Mouse (Mus musculus): Measurements from ENCODE around the gene Acp2. TPM values are rescaled to one million over a fixed set of nuclear protein-coding genes. Genes with fewer than 3 reads are reported as not detected.

Gene Acp2
- total RNA-seq (2014; fragmentation: Nextera tagmentation), result 19.5 and 21.1 TPM in 2 replicates
- total RNA-seq (2017), result 9.6 and 17.2 TPM in 2 replicates
- 4.0 and 5.3 TPM in 2 replicates for polyA plus RNA-seq (2012)

- H3K4me1 ChIP-seq (ENCODE audit: insufficient read depth, low read depth, low read length), result peaks cover 22% of the 10 kb centered on the region
- no peak for TF ChIP-seq POLR2AphosphoS5 (IDR thresholded peaks at IDR 0.05; ENCODE audit: insufficient replicate concordance, low read depth, low read length)
- no peak for TF ChIP-seq GATA1 (IDR thresholded peaks at IDR 0.05; ENCODE audit: borderline replicate concordance, low read length)
- no peak for TF ChIP-seq TAL1 (conservative IDR thresholded peaks at IDR 0.05; ENCODE audit: low read depth, low read length)
- no peak for TF ChIP-seq GATA2 (IDR thresholded peaks at IDR 0.05; ENCODE audit: borderline replicate concordance, low read depth, low read length)
- TF ChIP-seq CTCF (IDR thresholded peaks at IDR 0.05; ENCODE audit: low read depth, low read length), result no peak
- peak within 1 kb of the TSS; percentile 76 for H3K4me3 ChIP-seq (ENCODE audit: low read depth, low read length)
- no peaks in the 10 kb centered on the region for H3K9me3 ChIP-seq (replicated peaks)
- peaks cover 4% of the 10 kb centered on the region for H3K27me3 ChIP-seq (ENCODE audit: insufficient read depth, low read length)
- H3K36me3 ChIP-seq (replicated peaks), result peaks cover 32% of the 10 kb centered on the region
- peak; percentile 89 for ATAC-seq (ENCODE audit: extremely low read depth, insufficient number of reproducible peaks, low FRiP score, poor library complexity, severe bottlenecking)
- DNase-seq (ENCODE audit: low spot score), result peak; percentile 70
Observed at GRCm38 (mm10) chr2:91202222-91202971, at the start of gene Acp2, which contains the start of gene Nr1h3. TSS of gene Acp2 (plus strand) at chr2:91202885. TSS of gene Nr1h3 (minus strand) at chr2:91202834.

DNA sequence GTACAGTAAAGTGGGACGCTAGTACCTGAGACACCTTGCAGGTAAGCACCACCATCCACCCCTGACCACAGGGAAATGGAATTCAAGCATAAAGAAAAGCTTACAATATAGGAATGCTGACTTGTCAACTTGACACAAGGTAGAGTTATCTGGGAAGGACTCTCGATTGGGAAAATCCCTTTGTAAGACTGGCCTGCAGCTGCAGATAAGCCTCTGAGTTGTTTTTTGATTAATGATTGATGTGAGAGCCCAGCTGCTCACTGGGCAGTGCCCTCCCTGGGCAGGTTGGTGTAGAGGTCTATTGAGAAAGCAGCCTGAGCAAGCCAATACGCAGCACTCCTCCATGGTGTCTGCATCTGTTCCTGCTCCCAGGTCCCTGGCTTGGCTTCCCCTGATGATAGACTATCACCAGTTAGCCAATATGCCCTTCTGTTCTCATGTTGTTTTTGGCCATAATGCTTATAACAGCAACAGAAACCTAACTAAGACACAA lies 49.8 kb upstream of the Acp2 start:
- Histone ChIP-seq H3K4me3 (ENCODE audit: low read depth, low read length) (no peak overlapping the region), H3K36me3 (replicated peaks) (peaks cover 78% of the 10 kb centered on the region), H3K9me3 (replicated peaks) (no peaks in the 10 kb centered on the region), H3K4me1 (ENCODE audit: insufficient read depth, low read depth, low read length) (no peaks in the 10 kb centered on the region), H3K27me3 (ENCODE audit: insufficient read depth, low read length) (no peaks in the 10 kb centered on the region)
- TF ChIP-seq GATA2 (IDR thresholded peaks at IDR 0.05; ENCODE audit: borderline replicate concordance, low read depth, low read length), result no peak
- TF ChIP-seq TAL1 (conservative IDR thresholded peaks at IDR 0.05; ENCODE audit: low read depth, low read length), result no peak
- TF ChIP-seq POLR2AphosphoS5 (IDR thresholded peaks at IDR 0.05; ENCODE audit: insufficient replicate concordance, low read depth, low read length), result no peak
- no peak for TF ChIP-seq CTCF (IDR thresholded peaks at IDR 0.05; ENCODE audit: low read depth, low read length)
- no peak for TF ChIP-seq GATA1 (IDR thresholded peaks at IDR 0.05; ENCODE audit: borderline replicate concordance, low read length)
- DNase-seq (ENCODE audit: low spot score), result no peak
- ATAC-seq (ENCODE audit: extremely low read depth, insufficient number of reproducible peaks, low FRiP score, poor library complexity, severe bottlenecking), result no peak

DNA sequence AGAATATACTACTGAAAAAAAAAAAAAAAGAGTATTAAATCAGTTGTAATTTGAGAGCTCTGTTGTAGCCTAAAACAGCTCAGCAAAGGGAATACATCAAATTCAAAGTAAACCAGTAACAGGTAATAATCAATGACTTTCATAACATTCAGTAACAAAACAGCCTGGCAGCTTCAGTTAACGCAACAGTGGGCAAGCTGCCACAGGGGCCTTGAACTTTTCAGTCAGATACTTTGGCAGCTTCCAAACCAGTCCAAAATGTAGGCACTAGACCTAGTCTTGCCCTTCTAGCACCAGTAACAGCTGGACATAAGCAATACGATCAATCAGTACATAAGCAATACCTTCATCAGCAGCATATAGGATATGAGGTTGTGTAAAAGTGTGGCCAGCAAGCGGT lies 48.6 kb upstream of the Acp2 start:
- ATAC-seq (ENCODE audit: extremely low read depth, insufficient number of reproducible peaks, low FRiP score, poor library complexity, severe bottlenecking) (no peak), DNase-seq (ENCODE audit: low spot score) (no peak)
- H3K27me3 ChIP-seq (ENCODE audit: insufficient read depth, low read length), result no peaks in the 10 kb centered on the region
- peaks cover 83% of the 10 kb centered on the region for H3K36me3 ChIP-seq (replicated peaks)
- no peaks in the 10 kb centered on the region for H3K4me1 ChIP-seq (ENCODE audit: insufficient read depth, low read depth, low read length)
- no peak for TF ChIP-seq GATA1 (IDR thresholded peaks at IDR 0.05; ENCODE audit: borderline replicate concordance, low read length)
- TF ChIP-seq CTCF (IDR thresholded peaks at IDR 0.05; ENCODE audit: low read depth, low read length), result no peak
- TF ChIP-seq GATA2 (IDR thresholded peaks at IDR 0.05; ENCODE audit: borderline replicate concordance, low read depth, low read length), result no peak
- no peak for TF ChIP-seq TAL1 (conservative IDR thresholded peaks at IDR 0.05; ENCODE audit: low read depth, low read length)
- no peak for TF ChIP-seq POLR2AphosphoS5 (IDR thresholded peaks at IDR 0.05; ENCODE audit: insufficient replicate concordance, low read depth, low read length)
- no peaks in the 10 kb centered on the region for H3K9me3 ChIP-seq (replicated peaks)
- no peak overlapping the region for H3K4me3 ChIP-seq (ENCODE audit: low read depth, low read length)

- no peaks in the 10 kb centered on the region for H3K9me3 ChIP-seq (replicated peaks)
- ATAC-seq (ENCODE audit: extremely low read depth, insufficient number of reproducible peaks, low FRiP score, poor library complexity, severe bottlenecking) (no peak), DNase-seq (ENCODE audit: low spot score) (no peak)
- no peak for TF ChIP-seq POLR2AphosphoS5 (IDR thresholded peaks at IDR 0.05; ENCODE audit: insufficient replicate concordance, low read depth, low read length)
- TF ChIP-seq CTCF (IDR thresholded peaks at IDR 0.05; ENCODE audit: low read depth, low read length), result no peak
- TF ChIP-seq GATA2 (IDR thresholded peaks at IDR 0.05; ENCODE audit: borderline replicate concordance, low read depth, low read length), result no peak
- TF ChIP-seq GATA1 (IDR thresholded peaks at IDR 0.05; ENCODE audit: borderline replicate concordance, low read length), result no peak
- TF ChIP-seq TAL1 (conservative IDR thresholded peaks at IDR 0.05; ENCODE audit: low read depth, low read length), result no peak
- peaks cover 91% of the 10 kb centered on the region for H3K36me3 ChIP-seq (replicated peaks)
- no peak overlapping the region for H3K4me3 ChIP-seq (ENCODE audit: low read depth, low read length)
- no peaks in the 10 kb centered on the region for H3K4me1 ChIP-seq (ENCODE audit: insufficient read depth, low read depth, low read length)
- no peaks in the 10 kb centered on the region for H3K27me3 ChIP-seq (ENCODE audit: insufficient read depth, low read length)
Observed at GRCm38 (mm10) chr2:91157002-91157752, 45.5 kb upstream of the Acp2 start.

DNA sequence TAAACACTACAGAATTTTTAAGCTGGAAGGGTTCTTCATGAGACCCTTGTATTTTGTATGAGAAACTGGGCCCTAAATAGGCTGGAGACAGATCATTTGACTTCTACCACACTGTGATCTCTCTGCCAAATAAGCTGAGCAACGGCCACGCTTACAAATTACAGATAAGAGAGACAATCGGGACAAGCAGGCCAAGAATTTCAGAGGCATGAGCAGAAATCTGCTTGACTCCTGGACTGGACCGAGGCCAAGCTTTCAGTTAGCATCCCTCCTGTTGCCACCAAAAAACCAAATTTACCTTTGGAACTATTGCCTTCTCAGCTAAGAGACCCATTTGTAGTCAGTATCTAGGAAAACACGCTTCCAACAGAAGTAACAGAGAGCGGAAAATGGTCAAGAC lies 42.1 kb upstream of the Acp2 start:
- no peak overlapping the region for H3K4me3 ChIP-seq (ENCODE audit: low read depth, low read length)
- peaks cover 94% of the 10 kb centered on the region for H3K36me3 ChIP-seq (replicated peaks)
- no peaks in the 10 kb centered on the region for H3K9me3 ChIP-seq (replicated peaks)
- ATAC-seq (ENCODE audit: extremely low read depth, insufficient number of reproducible peaks, low FRiP score, poor library complexity, severe bottlenecking) (no peak), DNase-seq (ENCODE audit: low spot score) (no peak)
- peaks cover 14% of the 10 kb centered on the region for H3K4me1 ChIP-seq (ENCODE audit: insufficient read depth, low read depth, low read length)
- no peak for TF ChIP-seq CTCF (IDR thresholded peaks at IDR 0.05; ENCODE audit: low read depth, low read length)
- no peaks in the 10 kb centered on the region for H3K27me3 ChIP-seq (ENCODE audit: insufficient read depth, low read length)

- Histone ChIP-seq H3K4me3 (ENCODE audit: low read depth, low read length) (no peak overlapping the region), H3K27me3 (ENCODE audit: insufficient read depth, low read length) (no peaks in the 10 kb centered on the region), H3K9me3 (replicated peaks) (no peaks in the 10 kb centered on the region), H3K36me3 (replicated peaks) (peaks cover 94% of the 10 kb centered on the region), H3K4me1 (ENCODE audit: insufficient read depth, low read depth, low read length) (peaks cover 14% of the 10 kb centered on the region)
- DNase-seq (ENCODE audit: low spot score) (no peak), ATAC-seq (ENCODE audit: extremely low read depth, insufficient number of reproducible peaks, low FRiP score, poor library complexity, severe bottlenecking) (no peak)
- no peak for TF ChIP-seq TAL1 (conservative IDR thresholded peaks at IDR 0.05; ENCODE audit: low read depth, low read length)
- no peak for TF ChIP-seq POLR2AphosphoS5 (IDR thresholded peaks at IDR 0.05; ENCODE audit: insufficient replicate concordance, low read depth, low read length)
- TF ChIP-seq GATA1 (IDR thresholded peaks at IDR 0.05; ENCODE audit: borderline replicate concordance, low read length), result no peak
- TF ChIP-seq CTCF (IDR thresholded peaks at IDR 0.05; ENCODE audit: low read depth, low read length), result no peak
- no peak for TF ChIP-seq GATA2 (IDR thresholded peaks at IDR 0.05; ENCODE audit: borderline replicate concordance, low read depth, low read length)
Observed at GRCm38 (mm10) chr2:91162952-91163351, 39.7 kb upstream of the Acp2 start.
